Mouse (Mus musculus) natural killer cell, adult 2 months (primary cell): Measurements from ENCODE around the gene Grin2a.
"Not testable (repeated sequence)": the region's sequence is repeated elsewhere in the genome, so short reads cannot be mapped to it uniquely, and the experiment has no call there.

Source experiments
- DNase-seq, 2 experiments: peaks; one replicate each; pipeline ENCODE4 v3.0.0; 2022; ENCODE audit warnings: low spot score in 2 of 2

Grin2a gene

GRCm38 (mm10) chr16:9625652-9626444 lies 369.5 kb downstream of the Grin2a start:
- DNase-seq, result no peak

GRCm38 (mm10) chr16:9624346-9624745 lies 371.0 kb downstream of the Grin2a start:
- no peak for DNase-seq

GRCm38 (mm10) chr16:9618206-9618605 lies 377.2 kb downstream of the Grin2a start:
- DNase-seq, result no peak

GRCm38 (mm10) chr16:9617215-9617614 lies 378.1 kb downstream of the Grin2a start:
- DNase-seq, result no peak

- DNase-seq, result no peak
These were observed 378.6 kb downstream of the Grin2a start for GRCm38 (mm10) chr16:9616807-9617206.

GRCm38 (mm10) chr16:9612596-9612995 lies 382.8 kb downstream of the Grin2a start:
- not testable (repeated sequence) for DNase-seq

GRCm38 (mm10) chr16:9607432-9607831 lies 387.9 kb downstream of the Grin2a start:
- no peak for DNase-seq

- DNase-seq, result no peak
These were observed 391.4 kb downstream of the Grin2a start for GRCm38 (mm10) chr16:9603983-9604382.

- no peak for DNase-seq
These were observed 392.8 kb downstream of the Grin2a start for GRCm38 (mm10) chr16:9602579-9602978.

- DNase-seq, result no peak
These were observed 406.2 kb downstream of the Grin2a start for GRCm38 (mm10) chr16:9589176-9589575.

GRCm38 (mm10) chr16:9588431-9588830 lies 406.9 kb downstream of the Grin2a start:
- DNase-seq, result no peak

GRCm38 (mm10) chr16:9583981-9584380 lies 411.4 kb downstream of the Grin2a start:
- DNase-seq, result no peak

- no peak for DNase-seq
These were observed 423.6 kb downstream of the Grin2a start for GRCm38 (mm10) chr16:9571793-9572192.

- no peak for DNase-seq
These were observed 428.1 kb downstream of the Grin2a start for GRCm38 (mm10) chr16:9567286-9567685.

- DNase-seq, result no peak
These were observed 433.5 kb downstream of the Grin2a start for GRCm38 (mm10) chr16:9561816-9562215.

- DNase-seq, result no peak
These were observed 460.2 kb downstream of the Grin2a start for GRCm38 (mm10) chr16:9535196-9535595.

- no peak for DNase-seq
These were observed 461.6 kb downstream of the Grin2a start for GRCm38 (mm10) chr16:9533564-9534332.

GRCm38 (mm10) chr16:9532843-9533532 lies 462.4 kb downstream of the Grin2a start:
- DNase-seq, result no peak

GRCm38 (mm10) chr16:9527214-9527613 lies 468.1 kb downstream of the Grin2a start:
- no peak for DNase-seq

- DNase-seq, result no peak
These were observed 472.0 kb downstream of the Grin2a start for GRCm38 (mm10) chr16:9523314-9523713.
